Mouse (Mus musculus): ENCODE data around the gene Gm3115. TPM values are rescaled to one million over a fixed set of nuclear protein-coding genes. Genes with fewer than 3 reads are reported as not detected.
A peak's percentile ranks its signal among the peaks of the same experiment; 100 is the strongest.
"Not testable (repeated sequence)": the region's sequence is repeated elsewhere in the genome, so short reads cannot be mapped to it uniquely, and the experiment has no call there.

The Gm3115 gene
- not detected in 2 replicates for polyA plus RNA-seq (2015; fragmentation: Nextera tagmentation; extraction: Ambion mirVana)

DNA sequence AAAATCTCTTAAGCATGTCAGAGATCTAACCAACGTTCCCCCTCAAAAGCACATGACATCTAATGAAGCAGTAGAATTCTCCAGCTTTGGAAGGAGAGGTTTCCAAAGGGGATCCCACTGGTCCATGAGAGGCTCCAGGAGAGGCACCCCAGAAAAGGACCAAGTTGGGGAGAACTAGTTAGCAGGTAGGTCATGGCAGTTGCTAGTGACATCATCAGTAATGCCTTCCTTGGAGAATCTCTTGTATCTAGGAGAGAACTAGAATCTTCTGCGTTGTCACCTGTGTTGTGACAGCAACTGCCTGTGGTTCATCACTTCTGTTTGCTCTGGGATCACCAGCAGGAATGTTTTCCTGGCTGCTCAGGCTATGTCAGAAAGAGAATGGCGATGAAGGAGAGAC lies at the start of gene Gm3115:
TSS of gene Gm3115 (plus strand) at position 301 of the 400 bp plus-strand sequence.
- H3K27me3 ChIP-seq (ENCODE audit: insufficient read depth, low read length); DNase-seq; H3K4me1 ChIP-seq (ENCODE audit: insufficient read depth); H3K4me3 ChIP-seq (ENCODE audit: low read depth, low read length); ATAC-seq; H3K36me3 ChIP-seq (replicated peaks; ENCODE audit: insufficient read depth, low read length); H3K4me2 ChIP-seq (ENCODE audit: low read depth, low read length); H3K9ac ChIP-seq (replicated peaks); H3K27ac ChIP-seq (ENCODE audit: low read depth); H3K9me3 ChIP-seq (ENCODE audit: low read length): not testable (repeated sequence)
- WGBS (ENCODE audit: insufficient replicate concordance): 44% methylated on average over 2 of the region's 3 CpGs

DNA sequence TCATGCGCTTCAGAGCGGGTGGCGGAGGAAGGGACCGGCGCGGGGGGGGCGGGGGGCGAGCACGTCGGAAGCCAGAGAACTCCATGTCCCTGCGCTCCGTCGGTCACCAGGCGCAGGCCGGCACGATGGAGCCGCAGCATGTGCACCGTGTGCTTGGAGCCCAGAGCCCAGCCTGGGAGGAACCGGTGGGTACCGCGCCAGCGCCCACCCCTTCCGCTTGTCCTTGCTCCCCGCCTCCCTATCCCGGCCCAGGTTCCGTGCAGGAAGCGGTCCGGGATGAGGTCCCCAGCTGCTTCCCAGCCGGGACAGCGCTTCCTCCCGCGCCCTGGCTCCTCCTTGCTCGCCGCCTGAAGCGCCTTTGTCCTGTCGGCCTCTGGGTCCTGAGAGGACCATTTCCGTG lies 26.5 kb downstream of the Gm3115 start, which contains the start of gene Gm8108:
TSS of gene Gm8108 (plus strand) at position 101 of the 400 bp plus-strand sequence.
- peak; percentile 8 for DNase-seq
- H3K36me3 ChIP-seq (replicated peaks; ENCODE audit: insufficient read depth, low read length); H3K4me2 ChIP-seq (ENCODE audit: low read depth, low read length); H3K27ac ChIP-seq (ENCODE audit: low read depth); ATAC-seq; H3K4me1 ChIP-seq (ENCODE audit: insufficient read depth); H3K27me3 ChIP-seq (ENCODE audit: insufficient read depth, low read length); H3K9me3 ChIP-seq (ENCODE audit: low read length); H3K4me3 ChIP-seq (ENCODE audit: low read depth, low read length); H3K9ac ChIP-seq (replicated peaks): not testable (repeated sequence)
- 1% methylated on average over 21 of the region's 37 CpGs for WGBS (ENCODE audit: insufficient replicate concordance)

GRCm38 (mm10) chr14:4141646-4142045 lies 57.7 kb downstream of the Gm3115 start:
- H3K4me2 ChIP-seq (ENCODE audit: low read depth, low read length); H3K4me1 ChIP-seq (ENCODE audit: insufficient read depth); ATAC-seq; H3K27ac ChIP-seq (ENCODE audit: low read depth); H3K9me3 ChIP-seq (ENCODE audit: low read length); H3K9ac ChIP-seq (replicated peaks); H3K36me3 ChIP-seq (replicated peaks; ENCODE audit: insufficient read depth, low read length); DNase-seq; H3K4me3 ChIP-seq (ENCODE audit: low read depth, low read length); H3K27me3 ChIP-seq (ENCODE audit: insufficient read depth, low read length): not testable (repeated sequence)
- 83% methylated on average over 4 of the region's 4 CpGs for WGBS (ENCODE audit: insufficient replicate concordance)

Other genes starting within 250 kb of the Gm3115 start
- not detected in 2 replicates for gene Gm3033, start 237.9 kb upstream of the Gm3115 start, polyA plus RNA-seq (2015; fragmentation: Nextera tagmentation; extraction: Ambion mirVana)
- not detected in 2 replicates for gene Gm2916, start 199.9 kb upstream of the Gm3115 start, polyA plus RNA-seq (2015; fragmentation: Nextera tagmentation; extraction: Ambion mirVana)
- not detected in 2 replicates for gene Gm3029, start 152.4 kb upstream of the Gm3115 start, polyA plus RNA-seq (2015; fragmentation: Nextera tagmentation; extraction: Ambion mirVana)
- gene Gm3095, start 120.6 kb upstream of the Gm3115 start, polyA plus RNA-seq (2015; fragmentation: Nextera tagmentation; extraction: Ambion mirVana): not detected in 2 replicates
- not detected in 2 replicates for gene Gm3099, start 85.7 kb upstream of the Gm3115 start, polyA plus RNA-seq (2015; fragmentation: Nextera tagmentation; extraction: Ambion mirVana)
- gene Gm5796, start 60.2 kb upstream of the Gm3115 start, polyA plus RNA-seq (2015; fragmentation: Nextera tagmentation; extraction: Ambion mirVana): not detected in 2 replicates
- gene Gm8108, start 26.4 kb downstream of the Gm3115 start, polyA plus RNA-seq (2015; fragmentation: Nextera tagmentation; extraction: Ambion mirVana): not detected in 2 replicates
- gene Gm3127, start 80.9 kb downstream of the Gm3115 start, polyA plus RNA-seq (2015; fragmentation: Nextera tagmentation; extraction: Ambion mirVana): not detected in 2 replicates
- gene Gm2974, start 98.5 kb downstream of the Gm3115 start, polyA plus RNA-seq (2015; fragmentation: Nextera tagmentation; extraction: Ambion mirVana): not detected in 2 replicates
- gene Gm3138, start 165.5 kb downstream of the Gm3115 start, polyA plus RNA-seq (2015; fragmentation: Nextera tagmentation; extraction: Ambion mirVana): not detected in 2 replicates
- gene Gm3149, start 233.2 kb downstream of the Gm3115 start, polyA plus RNA-seq (2015; fragmentation: Nextera tagmentation; extraction: Ambion mirVana): not detected in 2 replicates

All from liver, postnatal 0 days (tissue).